ENCODE assay signal across 9 mouse cellular contexts in the genomic region with DNA sequence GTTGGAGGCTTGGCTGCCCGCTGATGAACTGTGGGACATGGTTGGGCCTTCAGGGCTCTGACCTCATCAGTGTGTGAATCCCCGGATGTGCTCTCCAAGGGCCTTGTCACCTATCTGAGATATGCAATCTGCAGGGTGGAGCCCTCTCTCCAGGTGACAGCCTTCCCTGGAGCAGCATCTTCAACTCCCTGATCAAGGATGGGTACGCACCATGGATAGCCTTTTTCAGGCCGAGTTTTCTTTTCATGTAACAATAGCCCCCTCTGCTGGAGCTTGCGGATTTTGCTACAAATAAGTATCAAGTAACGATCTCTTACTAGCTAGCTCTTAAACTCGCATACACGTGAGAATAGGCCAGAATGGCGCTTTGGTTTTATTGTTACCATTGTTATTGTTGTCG. TPM values are rescaled to one million over a fixed set of nuclear protein-coding genes. Genes with fewer than 3 reads are reported as not detected.
A peak's percentile ranks its signal among the peaks of the same experiment; 100 is the strongest.
DNase-seq lines count a peak whose midpoint lies in the region; ATAC-seq and TF ChIP-seq lines count a peak whose summit lies in the region.
"Had no signal": no experiment of that assay in that cellular context is flagged by ENCODE, and none has a peak within 500 bp of the region (broad histone marks: within the 10 kb centered on the region; RNA-seq: fewer than 3 reads in every experiment).

No protein-coding gene starts in this region.

- no peak overlapping the region for H3K9ac ChIP-seq in kidney, embryonic 16.5 days (replicated peaks; ENCODE audit: low read length)
- H3K9ac ChIP-seq: embryonic facial prominence, embryonic 15.5 days had no signal

- no peaks in the 10 kb centered on the region for H3K36me3 ChIP-seq in kidney, embryonic 16.5 days (ENCODE audit: insufficient read depth, low read length)
- H3K36me3 ChIP-seq: embryonic facial prominence, embryonic 15.5 days had no signal

- no peak for TF ChIP-seq POLR2A in cortical plate, adult 2 months (IDR thresholded peaks at IDR 0.05; ENCODE audit: extremely low read depth, insufficient read depth, low read length)

- TF ChIP-seq CTCF in cortical plate, adult 2 months (IDR thresholded peaks at IDR 0.05; ENCODE audit: extremely low read depth, insufficient read depth, low read length): peak; percentile 66

- H3K27me3 ChIP-seq in kidney, embryonic 16.5 days (ENCODE audit: insufficient read depth, low read length): no peaks in the 10 kb centered on the region
- H3K27me3 ChIP-seq: embryonic facial prominence, embryonic 15.5 days had no signal

- intact Hi-C loops in heart, postnatal 10 days (cut with DNase I): loop anchor here (2.0 kb wide), 2 partner anchors 74 to 160 kb away; no protein-coding TSS in a partner anchor

- no peaks in the 10 kb centered on the region for H3K9me3 ChIP-seq in kidney, embryonic 16.5 days (ENCODE audit: low read length)
- H3K9me3 ChIP-seq: embryonic facial prominence, embryonic 15.5 days had no signal

- H3K4me3 ChIP-seq in kidney, embryonic 16.5 days (ENCODE audit: low read length): no peak overlapping the region
- H3K4me3 ChIP-seq in cortical plate, adult 2 months (ENCODE audit: insufficient read depth, low read length): no peak overlapping the region
- H3K4me3 ChIP-seq: embryonic facial prominence, embryonic 15.5 days had no signal

- no peak overlapping the region for H3K4me2 ChIP-seq in kidney, embryonic 16.5 days (replicated peaks; ENCODE audit: low read depth, low read length)
- H3K4me2 ChIP-seq: embryonic facial prominence, embryonic 15.5 days had no signal

- H3K27ac ChIP-seq in kidney, embryonic 16.5 days (ENCODE audit: low read length): no peak overlapping the region
- no peak overlapping the region for H3K27ac ChIP-seq in cortical plate, adult 2 months (ENCODE audit: insufficient read depth, low read length)
- H3K27ac ChIP-seq: embryonic facial prominence, embryonic 15.5 days had no signal

- peak; percentile 72 for DNase-seq in kidney, adult 18-20 months
- peak; percentile 67 for DNase-seq in WW6 (ENCODE audit: low read depth, low spot score)
- DNase-seq in heart, postnatal 10 days: peak; percentile 73 to 87
- peak; percentile 71 for DNase-seq in layer of hippocampus, adult 9-11 months
- DNase-seq in spleen, postnatal 36 days (ENCODE audit: low spot score in 2 of 2): peak; percentile 26 to 46

- 20% methylated on average over 10 of the region's 10 CpGs for WGBS in kidney, embryonic 16.5 days

- no peaks in the 10 kb centered on the region for H3K4me1 ChIP-seq in kidney, embryonic 16.5 days (ENCODE audit: insufficient read depth, low read length)
- H3K4me1 ChIP-seq in cortical plate, adult 2 months (ENCODE audit: control insufficient read depth, insufficient read depth, low read length): no peaks in the 10 kb centered on the region
- H3K4me1 ChIP-seq: embryonic facial prominence, embryonic 15.5 days had no signal

- no peak for ATAC-seq in kidney, embryonic 16.5 days (ENCODE audit: low FRiP score, low TSS enrichment)
- ATAC-seq in megakaryocyte, adult 5-6 weeks (ENCODE audit: poor library complexity, severe bottlenecking): peak; percentile 78

RNA-seq across cellular contexts. Expression of a gene that starts 10.2 kb away (rescaled TPM):
- 13.6 and 14.1 TPM in 2 replicates for polyA plus RNA-seq in kidney, embryonic 16.5 days (2015; fragmentation: Nextera tagmentation; extraction: Ambion mirVana)
- 24.7 and 26.9 TPM in 2 replicates for polyA plus RNA-seq in cortical plate, adult 2 months (2012; rRNA removed)
- total RNA-seq in heart, postnatal 10 days (2021): 100 to 1,000 TPM in 1 of 2 experiments, 10 to 100 TPM in 1; 98.4 to 115 TPM
- total RNA-seq in megakaryocyte, adult 5-6 weeks (2015): 5.4 and 6.5 TPM in 2 replicates
- 5.7 and 7.5 TPM in 2 replicates for total RNA-seq in megakaryocyte, adult 5-6 weeks (2017)

RNA-seq across cellular contexts. Expression of a gene that starts 40.2 kb away (rescaled TPM):
- polyA plus RNA-seq in kidney, embryonic 16.5 days (2015; fragmentation: Nextera tagmentation; extraction: Ambion mirVana): 329 and 342 TPM in 2 replicates
- polyA plus RNA-seq in cortical plate, adult 2 months (2012; rRNA removed): 451 and 498 TPM in 2 replicates
- 100 to 1,000 TPM; 195 to 207 TPM for total RNA-seq in heart, postnatal 10 days (2021)
- total RNA-seq in megakaryocyte, adult 5-6 weeks (2015): 124 TPM in 2 replicates
- total RNA-seq in megakaryocyte, adult 5-6 weeks (2017): 72.7 and 79.8 TPM in 2 replicates

RNA-seq across cellular contexts. Expression of a gene that starts 49.4 kb away (rescaled TPM):
- polyA plus RNA-seq in kidney, embryonic 16.5 days (2015; fragmentation: Nextera tagmentation; extraction: Ambion mirVana): 3.2 and 3.6 TPM in 2 replicates
- 0.86 and 1.1 TPM in 2 replicates for polyA plus RNA-seq in cortical plate, adult 2 months (2012; rRNA removed)
- 1 to 10 TPM in 1 of 2 experiments, under 1 TPM in 1; 0.98 to 2.0 TPM for total RNA-seq in heart, postnatal 10 days (2021)
- total RNA-seq in megakaryocyte, adult 5-6 weeks (2015): 6.1 and 6.4 TPM in 2 replicates
- 2.5 and 5.7 TPM in 2 replicates for total RNA-seq in megakaryocyte, adult 5-6 weeks (2017)

Comparison
In these comparisons a context has a peak if more than half of its experiments do, and no peak if none do; other contexts are left out.
1. RNA of a gene that starts 10.2 kb away (total RNA-seq): 98.4 to 115 TPM in heart, postnatal 10 days; 5.4 to 7.5 TPM in megakaryocyte, adult 5-6 weeks; every median in the first group is over 10 times any median in the second.
2. Peak in every context shown above with its lines, with median percentiles within 50 percentile points of each other: DNase-seq.